Mouse (Mus musculus): ENCODE results near the gene Helq.
A peak's percentile ranks its signal among the peaks of the same experiment; 100 is the strongest.

Gene Helq

DNA sequence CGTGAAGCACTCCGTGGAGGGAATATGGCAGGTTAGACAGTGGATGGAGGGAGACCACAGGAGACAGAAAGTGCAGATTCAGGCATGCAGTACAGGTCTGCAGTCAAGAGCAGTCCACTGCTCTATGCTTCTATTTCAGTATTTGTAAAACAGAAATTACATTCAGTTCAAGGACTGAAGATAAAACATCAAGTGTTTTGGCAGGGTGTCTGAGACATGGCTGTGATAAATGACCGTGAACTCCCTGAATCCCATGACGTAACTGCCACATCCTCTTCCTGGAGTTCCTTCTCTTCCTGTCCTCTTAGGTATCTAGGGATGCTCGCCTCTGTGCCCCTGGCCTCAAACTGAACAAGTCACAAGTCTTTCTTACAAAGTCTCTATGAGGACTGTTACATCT lies 21.5 kb downstream of the Helq start:
- no peak for DNase-seq

DNA sequence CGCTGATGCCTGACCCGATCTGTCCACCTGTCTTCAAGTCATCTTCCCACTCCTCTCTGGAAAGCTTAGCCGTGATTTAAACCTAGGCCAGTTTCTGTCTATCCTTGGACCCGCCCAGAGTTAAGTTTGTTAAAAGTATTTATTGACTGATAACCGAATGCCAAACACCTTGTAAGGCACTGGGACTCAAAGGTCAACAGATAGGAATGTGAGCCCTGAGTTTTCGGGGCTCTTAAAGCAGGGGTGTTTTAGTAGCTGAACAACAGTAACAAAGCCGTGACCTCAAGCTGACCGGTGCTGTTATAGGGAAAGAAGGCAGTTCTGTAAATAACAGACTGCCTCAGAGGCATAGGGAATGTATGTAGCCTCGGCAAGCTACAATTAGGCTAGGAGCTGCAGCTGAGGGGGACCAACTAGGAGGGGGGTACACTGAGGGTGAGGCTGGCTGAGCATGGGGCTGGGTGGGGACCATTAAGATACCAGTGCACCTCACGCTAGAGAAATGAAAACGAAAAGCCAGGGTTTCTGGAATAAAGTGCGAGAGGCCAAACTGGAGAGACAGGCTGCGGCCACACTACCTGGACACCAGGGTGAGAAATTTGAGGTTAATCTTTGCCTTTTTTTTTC lies 22.5 kb downstream of the Helq start:
- DNase-seq: no peak

DNA sequence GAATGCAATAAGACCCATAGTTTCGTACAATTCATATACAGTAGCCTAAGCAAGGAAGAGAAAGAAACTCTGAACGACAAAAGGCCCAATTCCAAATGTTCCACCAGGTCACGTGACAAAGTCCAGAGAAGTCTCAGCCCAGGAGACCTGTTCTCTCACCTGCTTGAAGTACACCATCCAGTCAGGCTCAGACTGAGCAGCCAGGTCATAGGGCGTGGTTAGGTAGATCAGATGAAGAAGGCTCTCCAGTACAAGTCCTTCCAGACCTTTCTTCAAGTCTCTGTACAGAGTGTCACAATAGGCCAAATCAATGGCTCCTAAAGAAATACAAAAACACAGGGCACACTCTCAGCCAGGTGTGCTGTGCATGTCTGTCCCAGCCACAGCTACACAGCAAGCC lies 26.8 kb downstream of the Helq start:
- no peak for DNase-seq

DNA sequence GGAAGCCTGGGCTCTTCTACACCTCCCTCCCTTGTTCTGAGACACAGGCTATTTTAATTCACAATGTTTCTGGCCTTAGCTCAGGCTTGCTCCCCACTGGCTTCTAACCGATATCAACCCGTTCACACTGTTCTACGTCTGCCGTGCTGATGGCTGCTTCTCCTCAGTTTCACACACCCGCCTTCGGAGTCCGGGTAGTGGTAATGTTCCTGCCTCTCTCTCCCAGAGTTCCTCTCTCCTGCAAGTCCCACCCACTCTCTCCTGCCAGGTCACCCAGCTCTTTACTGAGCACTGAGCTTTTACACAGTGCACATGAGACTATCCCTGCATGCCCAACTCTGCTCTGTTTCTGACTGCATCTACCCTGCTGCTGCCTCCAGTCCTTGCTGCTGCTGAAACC lies 32.4 kb downstream of the Helq start:
- DNase-seq: no peak

DNA sequence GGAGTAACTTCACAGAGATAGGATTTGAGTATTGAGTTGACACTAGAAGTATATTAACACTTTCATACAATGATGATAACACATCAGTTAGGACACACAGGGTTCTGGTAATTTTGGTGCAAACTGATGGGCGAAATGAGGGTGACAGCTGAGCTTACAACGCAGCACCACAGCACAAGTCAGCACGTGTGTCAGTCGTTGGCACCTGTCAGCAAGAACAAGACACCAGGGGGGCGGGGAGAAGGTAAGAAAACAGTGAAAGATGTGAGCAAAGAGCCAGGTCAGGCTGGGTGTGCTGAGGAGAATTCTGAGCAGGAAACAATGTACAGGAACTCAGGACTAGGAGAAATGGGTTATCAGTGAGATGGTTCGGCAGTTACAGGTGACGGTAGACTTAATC lies 36.7 kb downstream of the Helq start:
- no peak for DNase-seq

DNA sequence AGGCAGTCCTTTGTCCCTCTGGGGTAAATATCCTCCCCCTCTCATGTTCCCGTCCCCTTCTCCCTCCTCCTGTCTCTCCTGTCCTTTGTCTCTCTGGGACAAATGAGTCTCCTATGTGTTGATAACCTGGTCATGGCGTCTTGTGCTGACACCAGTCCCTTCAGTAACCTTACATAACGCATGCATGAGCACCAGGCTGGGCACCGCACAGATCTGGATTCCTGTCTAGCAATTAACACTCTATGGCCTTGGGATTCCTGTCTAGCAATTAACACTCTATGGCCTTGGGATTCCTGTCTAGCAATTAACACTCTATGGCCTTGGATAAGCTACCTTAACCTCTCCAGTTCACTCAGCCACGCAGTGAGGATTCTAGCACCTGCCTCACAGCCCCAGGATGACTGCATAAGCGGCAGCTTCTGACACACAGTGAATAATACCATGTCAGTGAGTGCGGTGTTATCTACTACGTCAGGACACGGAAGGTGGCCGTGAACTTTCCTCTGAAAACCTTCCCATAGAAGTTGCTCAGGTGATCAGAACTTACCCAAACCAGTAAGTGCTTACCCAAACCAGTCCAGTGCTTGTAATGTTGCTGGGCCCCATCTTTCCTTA lies 38.2 kb downstream of the Helq start:
- no peak for DNase-seq

DNA sequence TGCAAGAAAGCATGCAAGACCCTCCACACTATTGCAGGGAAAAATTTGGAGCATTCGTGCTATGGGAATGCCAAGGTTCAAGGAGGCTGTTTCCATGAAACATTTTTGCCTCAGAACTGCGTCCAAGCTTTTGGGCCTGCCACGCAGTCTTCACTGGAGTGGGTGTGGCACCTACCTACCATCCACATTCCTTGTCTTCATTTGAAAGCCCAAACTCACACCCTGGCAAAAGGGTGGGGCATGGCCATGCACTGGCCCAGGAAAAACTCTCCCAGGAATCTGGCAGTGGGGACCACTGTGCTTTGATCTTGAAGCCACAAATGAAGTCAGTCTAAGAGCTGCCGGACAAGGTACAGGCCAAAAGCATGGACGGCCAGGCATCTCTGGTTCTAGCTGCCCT lies 40.3 kb downstream of the Helq start:
- no peak for DNase-seq

DNA sequence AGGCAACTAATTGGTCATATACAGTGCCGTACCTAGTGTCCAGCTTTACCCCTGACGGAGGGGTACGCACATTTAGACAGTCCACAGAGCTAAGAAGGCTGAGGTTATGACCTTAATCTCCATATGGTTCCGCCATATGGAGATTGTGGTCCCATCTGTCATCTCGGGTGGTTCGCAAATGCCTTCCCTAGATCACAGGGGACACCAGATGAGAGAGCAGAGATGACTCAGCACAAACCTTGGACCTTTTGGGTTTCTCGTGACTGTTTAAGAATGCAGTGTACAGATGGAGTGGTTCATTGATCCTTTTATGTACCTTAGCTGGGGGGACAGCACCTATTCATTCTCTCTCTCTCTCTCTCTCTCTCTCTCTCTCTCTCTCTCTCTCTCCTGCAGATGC lies 45.0 kb downstream of the Helq start:
- DNase-seq: no peak

DNA sequence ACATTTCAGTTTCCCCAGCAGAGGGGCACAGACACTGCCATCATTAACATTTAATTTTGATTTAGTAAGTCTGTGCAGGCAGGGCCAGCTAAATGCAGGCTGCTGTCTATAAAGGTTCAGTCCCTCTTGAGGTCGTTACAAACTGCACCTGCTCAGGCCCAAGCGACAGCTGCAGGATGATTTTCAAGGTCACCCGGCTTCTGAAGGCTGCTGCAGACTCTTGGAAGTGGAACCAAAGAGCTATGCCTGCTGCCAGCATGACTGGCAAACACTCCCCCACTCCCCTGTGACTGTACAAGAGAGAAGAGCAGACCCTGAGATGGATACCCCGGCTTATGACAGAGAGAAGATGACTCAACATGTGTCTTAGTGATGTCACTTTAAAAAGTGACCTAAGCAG lies 46.7 kb downstream of the Helq start:
- DNase-seq: no peak

DNA sequence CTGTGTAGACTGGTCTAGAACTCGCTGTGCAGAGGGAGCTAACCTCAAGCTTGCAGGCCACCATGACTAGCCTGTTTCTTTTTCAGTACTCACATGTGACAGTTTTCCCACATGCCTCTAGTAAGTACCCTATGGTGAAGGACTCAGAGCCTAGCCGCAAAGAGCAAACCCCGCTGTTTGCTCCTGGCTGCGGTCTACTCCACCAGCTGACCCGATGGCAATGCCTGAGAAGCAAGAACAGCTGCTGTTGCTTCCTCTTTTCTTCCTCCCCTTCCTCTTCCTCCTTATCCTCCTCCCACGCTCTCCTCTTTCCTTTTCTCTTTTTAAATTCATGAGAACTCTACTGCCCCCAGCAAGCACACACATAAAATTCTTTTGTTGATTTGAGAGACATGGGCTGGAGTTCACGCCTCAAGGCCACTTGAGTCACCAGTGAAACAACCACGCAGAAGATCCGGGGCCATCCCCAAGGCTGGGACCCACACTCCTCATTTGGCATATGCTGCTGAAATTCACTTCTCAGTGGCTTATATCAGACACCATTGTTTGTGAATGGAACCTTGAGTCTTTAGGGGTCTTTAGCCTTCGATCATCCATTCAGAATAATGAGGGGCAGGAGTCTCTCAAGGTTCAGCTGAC lies 47.7 kb downstream of the Helq start:
- DNase-seq: peak; percentile 7 to 9

DNA sequence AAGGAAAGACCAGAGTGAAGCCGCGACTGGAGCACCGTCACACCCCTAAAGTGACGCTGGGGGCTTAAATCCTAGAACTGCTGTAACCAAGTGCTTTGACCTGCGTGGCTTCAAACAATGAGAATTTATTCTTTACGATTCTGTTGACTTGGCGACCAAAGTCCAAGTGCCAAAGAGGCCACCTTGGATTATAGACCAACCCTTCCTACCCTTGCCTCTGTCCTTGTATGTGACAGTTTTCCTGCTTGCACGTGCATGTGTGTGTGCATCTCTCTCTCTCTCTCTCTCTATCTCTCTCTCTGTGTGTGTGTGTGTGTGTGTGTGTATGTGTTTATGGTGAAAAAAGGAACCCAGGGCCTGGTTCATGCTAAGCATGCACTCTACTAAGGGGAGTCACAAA lies 59.6 kb downstream of the Helq start:
- no peak for DNase-seq

DNA sequence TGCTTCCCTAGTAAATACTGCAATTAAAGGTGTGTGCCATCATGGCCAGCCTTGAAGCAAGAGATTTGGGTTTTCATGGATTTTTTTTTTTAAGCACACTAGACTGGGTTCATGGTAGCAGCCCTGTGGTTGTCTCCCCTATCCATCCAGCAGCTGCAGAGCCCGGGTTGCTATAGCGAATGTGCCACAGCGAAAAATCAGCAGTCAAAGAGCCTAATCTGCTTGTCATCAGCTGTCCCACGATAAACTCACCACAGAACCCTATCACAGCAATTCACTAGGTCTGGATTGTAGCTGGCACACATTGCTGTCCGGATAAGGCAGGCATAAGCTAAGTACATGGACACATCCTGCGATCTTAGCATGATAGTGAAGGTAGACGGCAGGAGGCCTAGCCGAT lies 61.5 kb downstream of the Helq start:
- DNase-seq: no peak

DNA sequence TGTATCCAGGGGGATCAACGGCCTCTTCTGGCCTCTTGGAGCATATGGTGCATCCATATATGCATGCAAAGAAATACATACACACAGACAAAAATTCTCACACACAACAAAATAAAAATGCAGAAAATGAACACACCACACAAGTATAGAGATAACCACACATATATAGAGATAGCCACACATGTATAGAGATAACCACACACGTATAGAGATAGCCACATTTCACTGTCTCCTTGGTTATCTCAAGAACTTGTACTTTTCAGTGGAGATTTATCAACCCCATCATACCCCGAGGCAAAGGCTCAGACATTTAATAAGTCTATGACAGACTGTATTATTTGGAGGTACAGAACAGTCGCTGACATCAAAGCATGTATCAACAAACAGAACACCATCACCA lies 63.9 kb downstream of the Helq start:
- no peak for DNase-seq

DNA sequence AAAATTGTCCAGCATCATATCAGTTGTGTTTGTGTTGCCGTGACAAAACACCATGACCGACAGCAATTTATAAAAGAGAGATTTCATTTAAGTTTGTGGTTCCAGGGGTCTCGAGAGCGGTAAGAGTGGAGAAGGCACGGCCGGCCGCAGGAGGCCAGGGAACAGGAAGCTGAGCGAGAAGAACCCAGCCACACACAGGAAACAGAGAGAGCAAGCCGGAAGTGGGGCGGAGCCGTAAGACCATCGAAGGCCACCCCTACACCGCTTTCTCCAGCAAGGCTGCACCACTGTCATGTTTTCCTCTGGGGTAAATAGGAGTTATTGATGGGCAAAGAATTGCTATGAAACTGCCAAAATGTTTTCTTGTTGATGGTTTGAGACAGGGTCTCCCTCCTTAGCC lies 69.6 kb downstream of the Helq start:
- peak; percentile 3 to 23 for DNase-seq

DNA sequence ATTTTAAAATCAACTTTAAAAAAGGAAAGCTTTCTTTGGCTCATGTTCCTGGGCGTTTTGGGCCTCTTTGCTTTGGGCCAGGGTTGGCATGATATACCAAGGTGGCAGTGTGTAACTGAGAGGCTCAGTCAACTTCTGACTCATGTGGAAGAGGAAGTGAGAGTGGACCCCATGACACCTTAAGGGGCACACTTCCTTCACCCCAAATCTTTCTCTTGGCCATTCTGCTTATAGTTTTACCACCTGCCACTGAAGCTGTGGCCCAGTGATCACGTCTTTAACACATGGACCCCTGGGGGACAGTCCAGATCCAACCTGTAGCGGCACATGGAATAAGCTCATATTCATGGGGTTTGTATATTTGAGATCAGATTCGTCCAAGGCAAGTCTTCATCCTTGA lies 72.4 kb downstream of the Helq start:
- DNase-seq: no peak

DNA sequence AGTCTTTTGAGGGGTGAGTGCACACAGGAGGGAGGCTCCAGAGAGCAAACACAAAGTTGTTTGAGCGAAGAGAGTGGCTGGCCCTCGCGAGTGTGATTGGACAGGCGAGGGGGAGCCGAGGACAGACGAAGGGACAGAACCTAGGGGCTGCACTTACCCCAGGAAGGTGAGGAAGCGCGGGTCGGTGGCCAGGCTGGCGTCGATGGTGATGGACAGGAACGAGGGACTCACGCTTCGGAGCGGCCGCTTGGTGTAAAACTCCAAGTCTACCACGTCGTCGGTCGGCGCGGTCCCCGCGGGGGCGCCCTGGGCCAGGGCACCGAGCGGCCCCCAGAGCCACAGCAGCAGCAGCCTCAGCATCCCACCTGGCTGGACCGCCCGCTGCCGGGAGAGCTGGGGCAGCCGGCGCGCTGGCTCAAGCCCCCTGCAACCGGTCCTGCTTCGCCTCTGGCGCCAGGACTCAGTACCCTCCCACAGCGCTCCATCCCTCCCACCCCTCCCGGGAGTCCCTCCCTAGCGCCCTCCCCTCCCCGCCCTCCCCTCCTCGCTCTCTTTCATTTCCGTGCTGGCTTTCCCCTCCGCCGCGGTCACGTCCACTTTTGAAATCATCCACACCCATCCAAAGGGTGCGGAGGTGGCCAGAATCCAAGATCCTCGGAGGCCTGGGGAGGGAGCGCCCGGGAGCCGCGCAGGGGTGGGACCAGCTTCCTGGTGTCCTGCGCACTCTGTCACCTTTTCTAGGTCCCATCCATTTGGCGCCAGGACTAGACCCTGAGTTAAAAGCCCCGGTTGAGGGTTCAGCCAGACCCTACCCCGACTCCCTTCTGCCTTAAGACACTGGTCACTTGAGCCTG lies 78.9 kb downstream of the Helq start, which contains the start of gene Hpse:
Gene Hpse (minus strand): TSS at position 482 of the 854 bp plus-strand sequence.
- peak; percentile 78 to 84 for DNase-seq

DNA sequence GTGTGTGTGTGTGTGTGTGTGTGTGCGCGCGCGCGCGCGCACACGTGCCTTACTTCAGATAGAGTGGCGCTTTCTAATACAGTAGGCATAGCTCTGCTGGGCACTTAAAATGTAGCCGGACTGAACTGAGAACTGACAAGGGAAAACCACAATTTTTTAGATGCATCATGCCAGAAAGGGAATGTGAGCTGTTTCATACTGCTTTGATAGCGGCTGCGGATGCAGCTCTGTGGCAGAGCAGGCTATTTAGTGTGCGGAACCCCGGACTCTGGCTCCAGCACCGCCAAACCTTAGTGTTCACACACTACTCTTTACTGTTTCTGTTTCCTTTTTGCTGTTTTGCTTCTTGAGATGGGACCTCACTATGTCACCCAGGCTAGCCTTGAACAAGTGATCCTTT lies 81.6 kb downstream of the Helq start:
- no peak for DNase-seq

Data from lung, adult 18-20 months (tissue).